Mouse (Mus musculus) midbrain, postnatal 0 days (tissue): ENCODE results near the gene Abca4. TPM values are rescaled to one million over a fixed set of nuclear protein-coding genes. Genes with fewer than 3 reads are reported as not detected.

Experiments
- ATAC-seq: fragments of 200-750 bp; cut with Nextera tagmentation; 2 replicates; pipeline ENCODE4 v1.8.0; 2017; ENCODE audit warnings: moderate number of reproducible peaks, mild to moderate bottlenecking, moderate TSS enrichment, moderate library complexity; ENCODE audit not compliant: low FRiP score
- DNase-seq: peaks from one replicate; pipeline ENCODE4 v3.0.0-alpha.2; 2015; ENCODE audit warnings: low spot score
- H3K27ac ChIP-seq: fragments of 300-500 bp; sonication (generic); 2 replicates; pipeline ENCODE4 v1.5.1; 2014; ENCODE audit warnings: low read depth, mild to moderate bottlenecking, low read length, mixed read lengths
- H3K27me3 ChIP-seq: fragments of 300-500 bp; sonication (generic); 2 replicates; pipeline ENCODE4 v1.6.1; 2014; ENCODE audit warnings: low read length, control low read depth, mixed read lengths; ENCODE audit not compliant: insufficient read depth
- H3K36me3 ChIP-seq: fragments of 300-500 bp; sonication (generic); 2 replicates; pipeline ENCODE4 v1.6.1; 2014; ENCODE audit warnings: low read length, control low read depth, mixed read lengths; ENCODE audit not compliant: insufficient read depth
- H3K4me1 ChIP-seq: fragments of 300-500 bp; sonication (generic); 2 replicates; pipeline ENCODE4 v1.6.1; 2014; ENCODE audit warnings: mild to moderate bottlenecking, control low read depth, antibody characterized with exemption, low read length, mixed read lengths; ENCODE audit not compliant: insufficient read depth
- H3K4me2 ChIP-seq: fragments of 300-500 bp; sonication (generic); 2 replicates; pipeline ENCODE4 v1.6.1; 2014; ENCODE audit warnings: low read depth, mild to moderate bottlenecking, low read length, mixed read lengths; ENCODE audit not compliant: poor library complexity, severe bottlenecking
- H3K4me3 ChIP-seq: fragments of 300-500 bp; sonication (generic); 2 replicates; pipeline ENCODE4 v1.5.1; 2014; ENCODE audit warnings: low read depth, mild to moderate bottlenecking, low read length, moderate library complexity
- H3K9ac ChIP-seq: fragments of 300-500 bp; sonication (generic); replicated peaks from 2 replicates; pipeline ENCODE4 v1.6.1; 2014; ENCODE audit warnings: mild to moderate bottlenecking, low read length, moderate library complexity, mixed read lengths; ENCODE audit not compliant: poor library complexity, severe bottlenecking
- H3K9me3 ChIP-seq: fragments of 300-500 bp; sonication (generic); 2 replicates; pipeline ENCODE4 v1.6.1; 2016; ENCODE audit warnings: low read length, control low read depth
- CTCF ChIP-seq: IDR thresholded peaks from 2 replicates; pipeline ENCODE4 v1.5.1; 2016; ENCODE audit warnings: antibody characterized with exemption, mild to moderate bottlenecking
- WGBS: fragments of 180-500 bp; shearing (Covaris S2); extraction: QIAGEN DNeasy Blood & Tissue Kit; methylation state at CpG from one replicate; pipeline ENCODE4 v1.1.7; 2014; 5-methylcytosine and 5-hydroxymethylcytosine counted together
- polyA plus RNA-seq: library from polyadenylated mRNA; unstranded; fragments of >200 nt; fragmentation: Nextera tagmentation; extraction: Ambion mirVana; gene quantifications from 2 replicates; pipeline ENCODE4 v1.2.1, GENCODE M21; 2015
- total RNA-seq: library from RNA; depleted of rRNA; stranded (reverse); fragments of >200 nt; gene quantifications from 2 replicates; pipeline ENCODE4 v1.2.3, GENCODE M21; 2014

Abca4 gene
- total and polyA plus RNA-seq, 2 experiments from 2014 or later: 0.94 to 7.7 TPM

GRCm38 (mm10) chr3:122154080-122154479, 109.8 kb downstream of the Abca4 start:
- Histone ChIP-seq H3K9me3 (no peaks in the 10 kb centered on the region), H3K27ac (no peak overlapping the region), H3K36me3 (no peaks in the 10 kb centered on the region), H3K27me3 (no peaks in the 10 kb centered on the region), H3K4me2 (no peak overlapping the region), H3K9ac (no peak overlapping the region), H3K4me3 (no peak overlapping the region), H3K4me1 (no peaks in the 10 kb centered on the region)
- no peak for ATAC-seq
- 70% methylated on average over 2 of the region's 2 CpGs for WGBS
- no peak for TF ChIP-seq CTCF
- DNase-seq: no peak

- no peak for TF ChIP-seq CTCF
- Histone ChIP-seq H3K9me3 (no peaks in the 10 kb centered on the region), H3K9ac (no peak overlapping the region), H3K4me2 (no peak overlapping the region), H3K4me1 (no peaks in the 10 kb centered on the region), H3K27ac (no peak overlapping the region), H3K4me3 (no peak overlapping the region), H3K27me3 (no peaks in the 10 kb centered on the region), H3K36me3 (no peaks in the 10 kb centered on the region)
- WGBS: 84% methylated on average over 1 of the region's 1 CpGs
- ATAC-seq (no peak), DNase-seq (no peak)
Observed at GRCm38 (mm10) chr3:122159447-122159846, 115.2 kb downstream of the Abca4 start.

GRCm38 (mm10) chr3:122169616-122170178, 125.5 kb downstream of the Abca4 start:
- peak; percentile 65 for TF ChIP-seq CTCF
- 36% methylated on average over 10 of the region's 10 CpGs for WGBS
- Histone ChIP-seq H3K4me2 (no peak overlapping the region), H3K4me3 (no peak overlapping the region), H3K9me3 (no peaks in the 10 kb centered on the region), H3K27ac (no peak overlapping the region), H3K27me3 (no peaks in the 10 kb centered on the region), H3K9ac (no peak overlapping the region), H3K36me3 (no peaks in the 10 kb centered on the region), H3K4me1 (no peaks in the 10 kb centered on the region)
- peak; percentile 42 for DNase-seq
- no peak for ATAC-seq

- DNase-seq: no peak
- TF ChIP-seq CTCF: no peak
- Histone ChIP-seq H3K9ac (no peak overlapping the region), H3K27me3 (no peaks in the 10 kb centered on the region), H3K27ac (no peak overlapping the region), H3K4me3 (no peak overlapping the region), H3K36me3 (no peaks in the 10 kb centered on the region), H3K4me2 (no peak overlapping the region), H3K9me3 (no peaks in the 10 kb centered on the region), H3K4me1 (no peaks in the 10 kb centered on the region)
- 86% methylated on average over 10 of the region's 10 CpGs for WGBS
- ATAC-seq: no peak
Observed at GRCm38 (mm10) chr3:122170621-122171309, 126.5 kb downstream of the Abca4 start.

GRCm38 (mm10) chr3:122173526-122174150, 129.4 kb downstream of the Abca4 start:
- no peak overlapping the region for H3K9ac ChIP-seq
- no peaks in the 10 kb centered on the region for H3K9me3 ChIP-seq
- ATAC-seq: no peak
- H3K4me1 ChIP-seq: no peaks in the 10 kb centered on the region
- no peak overlapping the region for H3K4me3 ChIP-seq
- no peak overlapping the region for H3K27ac ChIP-seq
- H3K36me3 ChIP-seq: no peaks in the 10 kb centered on the region
- DNase-seq: peak; percentile 22
- no peak overlapping the region for H3K4me2 ChIP-seq
- WGBS: 36% methylated on average over 15 of the region's 15 CpGs
- H3K27me3 ChIP-seq: no peaks in the 10 kb centered on the region
- TF ChIP-seq CTCF: no peak

GRCm38 (mm10) chr3:122176018-122176417, 131.8 kb downstream of the Abca4 start:
- 75% methylated on average over 6 of the region's 6 CpGs for WGBS
- no peaks in the 10 kb centered on the region for H3K4me1 ChIP-seq
- ATAC-seq (no peak), DNase-seq (no peak)
- H3K4me3 ChIP-seq: no peak overlapping the region
- no peak overlapping the region for H3K27ac ChIP-seq
- no peaks in the 10 kb centered on the region for H3K36me3 ChIP-seq
- no peaks in the 10 kb centered on the region for H3K9me3 ChIP-seq
- no peaks in the 10 kb centered on the region for H3K27me3 ChIP-seq
- H3K9ac ChIP-seq: no peak overlapping the region
- no peak for TF ChIP-seq CTCF
- H3K4me2 ChIP-seq: no peak overlapping the region
